Mouse (Mus musculus): Measurements from ENCODE around the gene Vps45.

DNA sequence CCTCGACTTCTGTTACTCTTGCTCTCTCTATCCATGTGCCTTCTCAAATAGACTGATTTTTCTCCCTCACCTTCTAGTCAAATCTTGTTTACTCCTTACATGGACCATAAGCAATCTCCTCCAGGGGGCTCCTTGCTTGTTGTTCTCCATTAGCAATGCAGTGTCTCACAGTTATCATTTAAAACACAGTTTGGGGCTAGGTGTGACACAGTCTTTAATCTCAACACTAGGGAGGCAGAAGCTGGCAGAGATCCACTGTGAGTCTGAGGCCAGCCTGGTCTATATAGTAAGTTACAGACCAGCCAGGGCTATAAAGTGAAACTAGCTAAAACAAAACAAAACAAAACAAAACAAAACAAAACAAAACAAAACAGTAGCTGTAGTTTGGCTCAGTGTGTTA lies 31.1 kb downstream of the Vps45 start:
- TF ChIP-seq CTCF (IDR thresholded peaks at IDR 0.05; ENCODE audit: borderline replicate concordance, insufficient read depth, low read depth, low read length) (no peak), POLR2A (IDR thresholded peaks at IDR 0.05; ENCODE audit: borderline replicate concordance, insufficient read depth, low read length) (no peak)

All from cerebellum, adult 2 months (tissue).